Mouse (Mus musculus) ES-Bruce4 (cell line): ENCODE measurements at regions not wholly inside any gene's neighbourhood (a gene's known extent, or its start where the extent isn't known, plus 50 kb on each side); places are given as distances from the start of the nearest gene placed in this dataset.

Experiments
- CTCF ChIP-seq: IDR thresholded peaks from one replicate; pipeline ENCODE4 v1.8.1; 2011; ENCODE audit warnings: low read depth, low read length
- POLR2A ChIP-seq: IDR thresholded peaks from one replicate; pipeline ENCODE4 v1.8.1; 2011; ENCODE audit warnings: low read length; ENCODE audit not compliant: insufficient read depth

DNA sequence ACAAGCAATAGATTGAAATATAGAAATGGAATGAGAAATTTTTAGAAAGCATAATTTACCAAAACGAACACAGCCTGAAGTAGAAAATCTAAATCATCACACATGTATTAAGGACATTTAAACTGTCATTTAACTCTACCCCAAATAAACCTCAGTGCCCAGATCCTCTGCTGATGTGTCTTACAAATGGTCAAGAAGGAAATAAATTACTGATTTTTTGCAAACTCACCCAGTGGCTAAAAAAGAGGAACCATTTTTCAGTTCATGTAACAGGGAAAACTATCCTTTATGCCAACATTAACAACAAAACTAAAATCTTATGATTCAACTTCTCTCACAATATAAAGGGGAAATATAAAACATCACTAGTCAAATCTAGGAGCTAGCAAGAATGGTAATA lies 275.2 kb upstream of the Eci2 start:
- TF ChIP-seq CTCF, result no peak
- TF ChIP-seq POLR2A, result no peak
